Mouse (Mus musculus) cortical plate, adult 2 months (tissue): ENCODE data around the gene Sdhc.

Source experiments
- CTCF ChIP-seq: fragments of 200-500 bp; IDR thresholded peaks from 2 replicates; pipeline ENCODE4 v1.5.1; 2011; ENCODE audit warnings: mild to moderate bottlenecking, control low read depth, low read length; ENCODE audit not compliant: insufficient read depth; ENCODE audit errors: extremely low read depth
- POLR2A ChIP-seq: fragments of 200-500 bp; IDR thresholded peaks from 2 replicates; pipeline ENCODE4 v1.6.1; 2011; ENCODE audit warnings: mild to moderate bottlenecking, low read length, control low read depth; ENCODE audit not compliant: insufficient read depth; ENCODE audit errors: extremely low read depth

- TF ChIP-seq POLR2A (no peak), CTCF (no peak)
These were observed 31.0 kb downstream of the Sdhc start for GRCm38 (mm10) chr1:171119405-171119804.
